Mouse (Mus musculus): Measurements from ENCODE around the gene Ggnbp2.
A peak's percentile ranks its signal among the peaks of the same experiment; 100 is the strongest.

GRCm38 (mm10) chr11:84797627-84798353, 72.8 kb downstream of the Ggnbp2 start:
- TF ChIP-seq CTCF (IDR thresholded peaks at IDR 0.05; ENCODE audit: insufficient read depth, low read depth, low read length) (peak; percentile 86), POLR2A (IDR thresholded peaks at IDR 0.05; ENCODE audit: insufficient read depth, low read depth, low read length) (no peak)

Measured in olfactory bulb, adult 2 months (tissue).